Mouse (Mus musculus) heart, embryonic 13.5 days (tissue): ENCODE results near the gene Sptan1. TPM values are rescaled to one million over a fixed set of nuclear protein-coding genes. Genes with fewer than 3 reads are reported as not detected.
A peak's percentile ranks its signal among the peaks of the same experiment; 100 is the strongest.

Experiments used
- ATAC-seq: fragments of 200-750 bp; cut with Nextera tagmentation; 2 replicates; pipeline ENCODE4 v1.8.0; 2017; ENCODE audit warnings: moderate TSS enrichment; ENCODE audit not compliant: insufficient number of reproducible peaks, low FRiP score, low TSS enrichment; ENCODE audit errors: extremely low read depth
- H3K27ac ChIP-seq: fragments of 300-500 bp; sonication (generic); replicated peaks from 2 replicates; pipeline ENCODE4 v1.5.1; 2015; ENCODE audit warnings: moderate library complexity, mild to moderate bottlenecking, inconsistent platforms
- H3K27me3 ChIP-seq: fragments of 300-500 bp; sonication (generic); replicated peaks from 2 replicates; pipeline ENCODE4 v1.6.1; 2015; ENCODE audit warnings: mild to moderate bottlenecking, inconsistent platforms
- H3K36me3 ChIP-seq: fragments of 300-500 bp; sonication (generic); 2 replicates; pipeline ENCODE4 v1.6.1; 2015; ENCODE audit warnings: mild to moderate bottlenecking, inconsistent platforms
- H3K4me1 ChIP-seq: fragments of 300-500 bp; sonication (generic); 2 replicates; pipeline ENCODE4 v1.6.1; 2015; ENCODE audit warnings: inconsistent platforms
- H3K4me2 ChIP-seq: fragments of 300-500 bp; sonication (generic); 2 replicates; pipeline ENCODE4 v1.6.1; 2015; ENCODE audit warnings: inconsistent platforms, mild to moderate bottlenecking, moderate library complexity
- H3K4me3 ChIP-seq: fragments of 300-500 bp; sonication (generic); 2 replicates; pipeline ENCODE4 v1.5.1; 2015; ENCODE audit warnings: moderate library complexity, mild to moderate bottlenecking, inconsistent platforms
- H3K9ac ChIP-seq: fragments of 300-500 bp; sonication (generic); 2 replicates; pipeline ENCODE4 v1.6.1; 2015; ENCODE audit warnings: inconsistent platforms, mild to moderate bottlenecking, moderate library complexity
- H3K9me3 ChIP-seq: fragments of 300-500 bp; sonication (generic); 2 replicates; pipeline ENCODE4 v1.6.1; 2016; ENCODE audit warnings: inconsistent platforms
- WGBS: fragments of 180-500 bp; shearing (Covaris S2); methylation state at CpG from one replicate; pipeline ENCODE4 v1.1.7; 2015; ENCODE audit warnings: mixed read lengths; 5-methylcytosine and 5-hydroxymethylcytosine counted together
- polyA plus RNA-seq: library from polyadenylated mRNA; unstranded; fragments of >200 nt; fragmentation: Nextera tagmentation; extraction: Ambion mirVana; gene quantifications from 2 replicates; pipeline ENCODE4 v1.2.1, GENCODE M21; 2015

Sptan1 gene
- polyA plus RNA-seq, 1 experiment from 2014 or later = 89.5 TPM

DNA sequence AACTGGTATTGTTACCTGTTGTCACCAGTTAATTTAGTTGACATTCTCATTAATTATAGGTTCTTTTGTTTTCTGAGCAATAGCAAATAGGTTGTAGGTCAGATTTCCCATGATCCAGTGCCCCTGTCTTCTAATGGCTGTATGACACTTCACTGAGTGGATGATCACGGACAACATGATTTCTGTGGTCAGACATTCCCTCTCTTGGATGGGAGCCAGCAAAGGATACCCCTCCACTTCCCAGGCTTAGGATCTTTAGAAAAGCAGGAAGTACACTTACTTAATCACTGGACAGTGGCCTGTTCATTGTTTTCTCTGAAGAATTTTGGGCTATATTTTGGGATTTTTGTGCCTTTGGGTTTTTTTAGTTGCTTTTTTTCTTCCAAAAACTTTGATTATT is 43.7 kb downstream of the Sptan1 start:
- Histone ChIP-seq H3K9ac (no peak overlapping the region), H3K27ac (no peak overlapping the region), H3K4me2 (no peak overlapping the region), H3K27me3 (no peaks in the 10 kb centered on the region), H3K4me3 (no peak overlapping the region), H3K9me3 (no peaks in the 10 kb centered on the region), H3K4me1 (no peaks in the 10 kb centered on the region), H3K36me3 (peaks cover 100% of the 10 kb centered on the region)
- 35% methylated on average over 1 of the region's 1 CpGs for WGBS
- ATAC-seq = no peak

DNA sequence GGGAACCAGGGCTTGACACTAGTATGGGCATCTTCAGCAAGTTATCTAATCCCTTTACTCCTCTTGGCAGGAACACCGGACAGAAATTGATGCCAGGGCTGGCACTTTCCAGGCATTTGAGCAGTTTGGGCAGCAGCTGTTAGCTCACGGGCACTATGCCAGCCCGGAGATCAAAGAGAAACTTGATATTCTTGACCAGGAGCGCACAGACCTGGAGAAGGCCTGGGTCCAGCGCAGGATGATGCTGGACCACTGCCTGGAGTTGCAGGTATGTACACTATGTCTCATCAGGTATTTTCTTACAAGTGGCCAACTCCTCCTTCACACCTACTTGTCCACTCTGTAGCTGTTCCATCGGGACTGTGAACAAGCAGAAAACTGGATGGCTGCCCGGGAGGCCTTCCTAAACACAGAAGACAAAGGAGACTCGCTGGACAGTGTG is 45.5 kb downstream of the Sptan1 start:
- H3K36me3 ChIP-seq = peaks cover 100% of the 10 kb centered on the region
- H3K4me1 ChIP-seq = no peaks in the 10 kb centered on the region
- H3K9me3 ChIP-seq = no peaks in the 10 kb centered on the region
- 87% methylated on average over 8 of the region's 8 CpGs for WGBS
- ATAC-seq = no peak
- no peak overlapping the region for H3K9ac ChIP-seq
- H3K4me3 ChIP-seq = no peak overlapping the region
- H3K27me3 ChIP-seq = no peaks in the 10 kb centered on the region
- H3K27ac ChIP-seq = no peak overlapping the region
- H3K4me2 ChIP-seq = no peak overlapping the region

DNA sequence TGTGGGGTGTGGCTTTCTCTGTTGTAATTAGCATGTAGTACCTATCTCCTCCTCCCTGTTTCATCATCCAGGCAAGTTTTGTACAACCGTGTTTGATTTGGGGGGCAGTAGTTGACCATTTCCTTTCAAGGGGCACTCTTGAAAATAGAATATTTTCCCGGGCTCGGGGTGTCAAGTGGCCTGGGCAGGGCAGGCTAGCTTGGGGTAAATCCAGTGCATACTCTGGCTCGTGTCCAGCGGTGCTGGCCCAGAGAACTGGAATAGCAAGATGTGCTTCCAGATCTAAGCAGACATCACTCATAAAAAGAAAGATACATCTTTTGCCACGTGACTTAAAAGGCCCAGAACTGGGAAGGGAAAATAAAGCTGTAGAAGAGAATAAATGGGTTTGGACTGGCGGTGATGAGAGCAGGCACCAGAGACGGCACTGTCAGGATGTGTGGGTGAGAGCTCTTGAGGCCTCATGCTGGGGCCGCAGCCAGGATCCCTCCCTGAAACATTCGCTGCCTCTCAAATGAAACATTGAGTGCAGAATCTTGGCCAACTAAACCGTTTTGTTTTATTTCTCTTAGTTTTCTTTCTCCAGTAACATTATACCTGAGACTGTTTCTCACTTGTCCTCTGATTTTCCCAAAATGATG is 49.1 kb downstream of the Sptan1 start:
- H3K4me1 ChIP-seq = no peaks in the 10 kb centered on the region
- peaks cover 99% of the 10 kb centered on the region for H3K36me3 ChIP-seq
- no peaks in the 10 kb centered on the region for H3K9me3 ChIP-seq
- H3K4me2 ChIP-seq = no peak overlapping the region
- no peak overlapping the region for H3K9ac ChIP-seq
- WGBS = 80% methylated on average over 11 of the region's 11 CpGs
- ATAC-seq = no peak
- H3K27me3 ChIP-seq = no peaks in the 10 kb centered on the region
- no peak overlapping the region for H3K4me3 ChIP-seq
- H3K27ac ChIP-seq = no peak overlapping the region

DNA sequence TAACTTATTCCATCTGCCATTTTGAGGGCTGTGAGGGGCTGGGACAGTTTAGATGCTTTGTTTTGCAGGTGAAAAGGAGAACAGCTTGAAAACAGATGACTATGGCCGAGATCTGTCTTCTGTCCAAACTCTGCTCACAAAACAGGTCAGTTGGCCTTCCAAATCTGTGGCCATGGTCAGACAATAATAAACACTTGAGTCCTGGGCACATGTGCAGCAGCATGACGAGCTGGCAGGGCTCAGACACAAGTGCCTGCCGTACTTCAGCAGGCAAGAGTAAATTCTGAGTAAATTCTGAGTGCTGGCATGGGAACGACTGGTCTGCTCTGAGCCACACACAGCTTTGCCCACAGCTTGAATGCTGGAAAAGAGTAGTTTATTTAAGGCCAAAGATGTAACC is 60.1 kb downstream of the Sptan1 start:
- Histone ChIP-seq H3K9ac (no peak overlapping the region), H3K4me1 (no peaks in the 10 kb centered on the region), H3K27ac (no peak overlapping the region), H3K36me3 (peaks cover 100% of the 10 kb centered on the region), H3K27me3 (no peaks in the 10 kb centered on the region), H3K9me3 (no peaks in the 10 kb centered on the region), H3K4me3 (no peak overlapping the region), H3K4me2 (no peak overlapping the region)
- 83% methylated on average over 4 of the region's 4 CpGs for WGBS
- ATAC-seq = no peak

DNA sequence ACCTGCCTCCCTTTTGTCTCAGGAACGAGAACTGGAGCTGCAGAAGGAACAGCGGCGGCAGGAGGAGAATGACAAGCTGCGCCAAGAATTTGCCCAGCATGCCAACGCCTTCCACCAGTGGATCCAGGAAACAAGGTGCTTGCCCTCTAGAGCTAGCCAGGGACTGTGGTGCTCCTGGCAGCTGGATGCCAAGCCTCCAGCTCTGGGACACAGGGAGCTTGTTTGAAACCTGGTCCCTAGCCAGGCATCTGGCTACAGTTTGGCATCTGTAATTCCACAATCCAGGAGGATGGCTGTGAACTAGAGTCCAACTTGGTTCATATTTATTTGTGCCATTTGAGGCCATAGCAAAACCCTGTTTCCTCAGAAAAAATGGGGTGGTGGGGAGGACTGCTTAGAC is 61.6 kb downstream of the Sptan1 start:
- Histone ChIP-seq H3K27me3 (no peaks in the 10 kb centered on the region), H3K9me3 (no peaks in the 10 kb centered on the region), H3K9ac (no peak overlapping the region), H3K36me3 (peaks cover 100% of the 10 kb centered on the region), H3K4me1 (no peaks in the 10 kb centered on the region), H3K4me2 (no peak overlapping the region), H3K4me3 (no peak overlapping the region), H3K27ac (no peak overlapping the region)
- WGBS = 84% methylated on average over 5 of the region's 5 CpGs
- no peak for ATAC-seq

DNA sequence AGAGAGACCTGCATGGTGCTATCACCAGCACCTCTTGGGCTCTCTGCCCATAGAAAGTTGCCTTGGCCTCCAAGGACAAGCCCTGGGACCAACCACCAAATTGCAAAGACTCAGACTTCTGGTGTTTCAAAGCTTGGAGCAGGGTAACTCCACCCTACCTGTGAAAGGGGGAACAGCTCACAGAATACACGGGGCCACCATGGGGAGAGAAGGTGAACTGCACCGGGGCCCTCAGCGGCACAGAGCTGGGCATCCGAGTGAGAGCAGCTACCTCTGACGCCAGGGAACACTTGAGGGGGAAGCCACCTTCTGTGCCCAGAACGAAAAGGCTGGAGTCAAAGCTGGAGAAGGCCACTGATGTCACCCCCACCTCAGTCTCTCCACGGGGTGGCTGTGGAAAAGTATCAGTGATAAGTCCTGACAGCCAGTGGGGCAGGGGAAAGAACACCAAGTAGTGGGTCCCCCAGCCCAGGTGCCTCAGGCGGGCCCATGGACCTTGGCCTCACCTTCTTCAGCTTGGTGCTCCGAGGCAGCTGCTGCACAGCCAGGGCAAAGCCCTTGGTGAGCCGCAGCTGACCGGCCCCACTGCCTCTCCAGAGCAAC is 67.0 kb downstream of the Sptan1 start:
- WGBS = 58% methylated on average over 11 of the region's 11 CpGs
- peaks cover 67% of the 10 kb centered on the region for H3K36me3 ChIP-seq
- ATAC-seq = no peak

DNA sequence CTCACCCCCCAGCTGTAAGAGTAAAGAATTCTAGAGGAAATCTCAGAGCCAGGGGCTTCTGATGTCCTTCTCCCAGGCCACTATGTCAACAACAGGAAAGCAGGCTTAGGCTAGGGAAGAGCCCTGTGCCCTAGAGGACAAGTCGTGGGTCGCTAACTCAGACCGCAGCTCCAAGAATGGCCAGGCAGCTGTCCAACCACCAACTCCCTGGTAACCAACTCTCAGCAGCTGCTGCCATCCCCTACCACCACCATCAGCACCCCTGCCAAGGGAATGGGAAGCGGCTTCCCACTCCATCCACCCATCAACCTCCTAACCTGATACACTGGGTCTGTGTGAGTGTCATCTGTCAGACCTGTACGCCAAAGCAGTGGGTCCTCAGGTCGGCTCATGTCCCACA is 67.6 kb downstream of the Sptan1 start:
- H3K4me1 ChIP-seq = no peaks in the 10 kb centered on the region
- WGBS = 71% methylated on average over 6 of the region's 6 CpGs
- H3K4me2 ChIP-seq = no peak overlapping the region
- H3K27ac ChIP-seq = no peak overlapping the region
- peaks cover 67% of the 10 kb centered on the region for H3K36me3 ChIP-seq
- no peak overlapping the region for H3K9ac ChIP-seq
- H3K4me3 ChIP-seq = no peak overlapping the region
- ATAC-seq = no peak
- H3K9me3 ChIP-seq = no peaks in the 10 kb centered on the region
- no peaks in the 10 kb centered on the region for H3K27me3 ChIP-seq

More for the DNA sequence above, 67.0 kb downstream of the Sptan1 start:
- Histone ChIP-seq H3K27ac (no peak overlapping the region), H3K9me3 (no peaks in the 10 kb centered on the region), H3K27me3 (no peaks in the 10 kb centered on the region), H3K4me1 (no peaks in the 10 kb centered on the region), H3K9ac (no peak overlapping the region), H3K4me2 (no peak overlapping the region), H3K4me3 (no peak overlapping the region)

DNA sequence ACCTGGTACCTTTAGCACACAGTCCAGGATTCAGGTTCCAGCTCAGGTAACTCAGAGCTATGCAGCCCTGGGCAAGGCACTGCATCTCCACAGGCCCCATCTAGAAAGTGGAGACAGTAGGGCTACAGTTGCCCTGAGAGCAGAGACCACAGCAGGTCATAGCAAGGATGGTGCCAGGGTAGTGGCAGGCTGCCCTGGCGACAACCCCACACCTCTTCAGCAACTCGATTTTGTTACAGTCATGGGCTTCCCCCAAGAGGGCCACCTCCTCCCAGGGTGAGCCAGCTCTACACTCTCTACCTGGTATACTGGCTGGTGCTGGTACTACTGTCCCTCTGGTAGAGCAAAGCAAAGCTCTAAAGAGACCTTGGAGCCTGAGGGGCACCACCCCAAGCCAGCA is 72.4 kb downstream of the Sptan1 start:
- 65% methylated on average over 2 of the region's 2 CpGs for WGBS
- no peak overlapping the region for H3K27ac ChIP-seq
- H3K4me3 ChIP-seq = no peak overlapping the region
- no peak overlapping the region for H3K4me2 ChIP-seq
- H3K36me3 ChIP-seq = peaks cover 23% of the 10 kb centered on the region
- H3K9ac ChIP-seq = no peak overlapping the region
- H3K27me3 ChIP-seq = no peaks in the 10 kb centered on the region
- ATAC-seq = no peak
- H3K4me1 ChIP-seq = 0 out of 2 replicates have a peak, but pooled peaks cover 5% of the 10 kb centered on the region
- no peaks in the 10 kb centered on the region for H3K9me3 ChIP-seq

DNA sequence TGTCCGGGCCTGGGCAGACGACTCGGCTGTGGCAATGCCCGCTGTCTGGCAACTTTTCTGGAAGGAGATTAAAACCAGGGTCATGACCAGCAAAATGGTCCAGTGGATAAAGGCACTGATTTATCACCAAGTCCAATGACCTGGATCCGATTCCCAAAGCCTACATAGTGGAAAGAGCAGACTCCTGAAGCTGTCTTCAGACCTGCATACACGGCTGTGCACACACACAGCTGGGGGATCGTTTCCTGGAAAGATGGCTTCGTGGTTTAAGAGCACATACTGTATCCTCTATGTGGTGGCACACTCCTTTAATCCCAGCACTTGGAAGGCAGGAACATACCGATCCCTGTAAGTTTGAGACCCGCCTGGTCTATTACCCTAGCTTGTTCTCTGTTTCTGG is 73.0 kb downstream of the Sptan1 start:
- H3K4me1 ChIP-seq = 0 out of 2 replicates have a peak, but pooled peaks cover 6% of the 10 kb centered on the region
- no peak overlapping the region for H3K27ac ChIP-seq
- peaks cover 21% of the 10 kb centered on the region; the same call in 1 of the 2 replicates for H3K36me3 ChIP-seq
- no peaks in the 10 kb centered on the region for H3K27me3 ChIP-seq
- 89% methylated on average over 10 of the region's 10 CpGs for WGBS
- no peak for ATAC-seq
- H3K4me3 ChIP-seq = no peak overlapping the region
- no peak overlapping the region for H3K4me2 ChIP-seq
- no peaks in the 10 kb centered on the region for H3K9me3 ChIP-seq
- no peak overlapping the region for H3K9ac ChIP-seq

DNA sequence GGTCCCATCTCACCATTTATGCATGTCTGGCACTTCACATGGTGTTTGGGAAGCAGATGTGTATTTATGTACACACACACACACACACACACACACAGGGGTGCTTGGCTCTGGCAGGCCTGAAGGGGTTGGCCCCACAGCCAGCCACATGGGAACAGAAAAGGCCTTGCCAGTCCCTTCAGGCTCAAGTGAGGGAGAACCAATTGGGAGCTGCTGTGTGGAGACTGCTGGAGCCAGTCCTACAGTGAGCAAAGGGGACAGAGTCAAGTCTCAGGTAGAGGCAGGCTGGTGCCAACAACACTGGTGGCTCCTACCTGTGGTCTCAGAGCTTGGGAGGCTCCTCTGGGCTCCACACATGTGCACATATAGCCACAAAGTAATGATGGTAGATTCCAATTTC is 74.3 kb downstream of the Sptan1 start:
- no peaks in the 10 kb centered on the region for H3K9me3 ChIP-seq
- ATAC-seq = no peak
- H3K4me3 ChIP-seq = no peak overlapping the region
- 0 out of 2 replicates have a peak, but pooled peaks cover 6% of the 10 kb centered on the region for H3K4me1 ChIP-seq
- no peak overlapping the region for H3K27ac ChIP-seq
- no peak overlapping the region for H3K4me2 ChIP-seq
- no peaks in the 10 kb centered on the region for H3K27me3 ChIP-seq
- H3K9ac ChIP-seq = no peak overlapping the region
- peaks cover 18% of the 10 kb centered on the region; the same call in 1 of the 2 replicates for H3K36me3 ChIP-seq

DNA sequence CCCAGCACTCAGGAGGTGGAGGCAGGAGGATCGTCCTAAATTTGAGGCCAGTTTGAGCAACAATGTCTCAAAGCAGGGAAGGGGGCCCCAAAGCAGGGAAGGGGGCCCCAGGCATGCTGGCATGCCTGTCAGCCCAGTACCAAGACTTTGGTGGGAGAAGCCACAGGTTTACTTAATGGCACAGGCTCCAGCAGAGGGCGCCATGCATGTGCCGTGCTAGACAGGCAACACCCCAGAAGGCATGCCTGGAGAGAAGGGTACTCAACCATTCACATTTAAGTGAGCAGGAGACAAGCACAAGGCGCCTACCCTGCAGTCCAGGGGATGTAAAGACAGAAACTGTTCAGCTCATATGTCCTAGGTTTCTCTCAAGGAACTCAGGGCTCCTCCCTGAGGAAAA is 77.1 kb downstream of the Sptan1 start:
- WGBS = 13% methylated on average over 4 of the region's 4 CpGs

DNA sequence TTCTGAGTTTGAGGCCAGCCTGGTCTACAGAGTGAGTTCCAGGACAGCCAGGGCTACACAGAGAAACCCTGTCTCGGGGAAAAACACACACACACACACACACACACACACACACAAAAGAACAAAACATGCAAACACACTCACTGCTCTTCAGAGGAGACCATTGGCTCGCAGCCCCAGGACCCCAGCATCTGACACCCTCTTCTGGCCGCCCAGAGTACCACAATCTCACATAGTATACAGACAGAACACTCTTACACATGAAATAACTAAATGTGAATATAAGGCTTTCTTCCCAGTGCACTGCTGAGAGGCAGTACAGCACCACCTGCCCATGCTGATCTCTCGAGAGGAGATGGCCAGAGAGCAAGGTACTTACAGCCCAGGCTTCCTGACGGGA is 79.2 kb downstream of the Sptan1 start:
- Histone ChIP-seq H3K36me3 (peaks cover 10% of the 10 kb centered on the region; the same call in 1 of the 2 replicates), H3K27ac (no peak overlapping the region), H3K4me1 (peaks cover 13% of the 10 kb centered on the region), H3K27me3 (no peaks in the 10 kb centered on the region), H3K9me3 (no peaks in the 10 kb centered on the region), H3K9ac (no peak overlapping the region), H3K4me2 (no peak overlapping the region), H3K4me3 (no peak overlapping the region)
- 82% methylated on average over 5 of the region's 5 CpGs for WGBS
- ATAC-seq = no peak

More for the DNA sequence above, 77.1 kb downstream of the Sptan1 start:
- no peaks in the 10 kb centered on the region for H3K27me3 ChIP-seq
- no peaks in the 10 kb centered on the region for H3K9me3 ChIP-seq
- peaks cover 19% of the 10 kb centered on the region for H3K36me3 ChIP-seq
- H3K27ac ChIP-seq = no peak overlapping the region
- H3K4me3 ChIP-seq = no peak overlapping the region
- H3K9ac ChIP-seq = peak overlapping the region; percentile 4; the same call in 1 of the 2 replicates
- no peak overlapping the region for H3K4me2 ChIP-seq
- no peak for ATAC-seq
- H3K4me1 ChIP-seq = 0 out of 2 replicates have a peak, but pooled peaks cover 6% of the 10 kb centered on the region
